Comparison of ENCODE assay signal across 34 mouse cellular contexts in genomic region chr11:70553940-70554339, GRCm38 (mm10). TPM values are rescaled to one million over a fixed set of nuclear protein-coding genes. Genes with fewer than 3 reads are reported as not detected.
A peak's percentile ranks its signal among the peaks of the same experiment; 100 is the strongest.
DNase-seq lines count a peak whose midpoint lies in the region; ATAC-seq lines count a peak whose summit lies in the region.
"Had no signal": no experiment of that assay in that cellular context is flagged by ENCODE, and none has a peak within 500 bp of the region (broad histone marks: within the 10 kb centered on the region; RNA-seq: fewer than 3 reads in every experiment).

No protein-coding gene starts in this region.

- 9% methylated on average over 7 of the region's 7 CpGs for WGBS in kidney, embryonic 15.5 days

- peak overlapping the region; percentile 15; the same call in 1 of the 2 replicates for H3K4me2 ChIP-seq in kidney, embryonic 15.5 days
- H3K4me2 ChIP-seq: embryonic facial prominence, embryonic 15.5 days; forebrain, embryonic 12.5 days; forebrain, embryonic 15.5 days; heart, embryonic 13.5 days; hindbrain, embryonic 14.5 days had no signal

- no peak for DNase-seq in kidney, adult 8-10 months
- DNase-seq in lung, postnatal 14 days = peak; percentile 15
- no peak for DNase-seq in lung, postnatal 10 days
- DNase-seq in NIH3T3 (ENCODE audit: low read depth) = peak; percentile 14
- DNase-seq in layer of hippocampus, postnatal 14 days (ENCODE audit: low spot score in 2 of 2) = no peak
- DNase-seq: adrenal gland, postnatal 10 days; adrenal gland, postnatal 36 days; cerebellum, adult 18-20 months; cerebellum, adult 9-10 months; cerebellum, postnatal 14 days; embryo, embryonic 11 days; gastrocnemius, postnatal 10 days; gastrocnemius, postnatal 36 days; heart, adult 2 months; heart, postnatal 14 days; heart, postnatal 4 days had no signal

- H3K9ac ChIP-seq in kidney, embryonic 15.5 days = no peak overlapping the region
- H3K9ac ChIP-seq: embryonic facial prominence, embryonic 15.5 days; forebrain, embryonic 15.5 days; heart, embryonic 13.5 days; hindbrain, embryonic 14.5 days had no signal

- no peaks in the 10 kb centered on the region for H3K9me3 ChIP-seq in kidney, embryonic 15.5 days (replicated peaks)
- H3K9me3 ChIP-seq: embryonic facial prominence, embryonic 15.5 days; forebrain, embryonic 12.5 days; forebrain, embryonic 15.5 days; heart, embryonic 10.5 days; heart, embryonic 13.5 days had no signal

- no peak for ATAC-seq in kidney, embryonic 15.5 days (replicated peaks; ENCODE audit: low FRiP score)
- ATAC-seq: forebrain, embryonic 15.5 days; hindbrain, postnatal 0 days; inflammation-experienced regulatory T-cells, adult 6 months; Patski had no signal

- H3K36me3 ChIP-seq in kidney, embryonic 15.5 days = no peaks in the 10 kb centered on the region
- H3K36me3 ChIP-seq: forebrain, embryonic 12.5 days; forebrain, embryonic 15.5 days had no signal

- H3K27me3 ChIP-seq in kidney, embryonic 15.5 days = no peaks in the 10 kb centered on the region; the same call in 1 of the 2 replicates
- H3K27me3 ChIP-seq: embryonic facial prominence, embryonic 15.5 days; forebrain, embryonic 12.5 days; forebrain, embryonic 15.5 days; heart, embryonic 13.5 days; Patski had no signal

- no peak overlapping the region for H3K4me3 ChIP-seq in kidney, embryonic 15.5 days (replicated peaks)
- H3K4me3 ChIP-seq: embryonic facial prominence, embryonic 15.5 days; forebrain, embryonic 12.5 days; forebrain, embryonic 15.5 days; heart, adult 2 months; heart, embryonic 10.5 days; heart, embryonic 13.5 days had no signal

- peaks cover 10% of the 10 kb centered on the region for H3K4me1 ChIP-seq in kidney, embryonic 15.5 days
- H3K4me1 ChIP-seq: embryonic facial prominence, embryonic 15.5 days; forebrain, embryonic 12.5 days; forebrain, embryonic 15.5 days; heart, embryonic 13.5 days had no signal

- H3K27ac ChIP-seq in kidney, embryonic 15.5 days = no peak overlapping the region
- H3K27ac ChIP-seq: embryonic facial prominence, embryonic 15.5 days; forebrain, embryonic 12.5 days; forebrain, embryonic 15.5 days; heart, adult 2 months; heart, embryonic 10.5 days; heart, embryonic 13.5 days; hindbrain, embryonic 14.5 days; hindbrain, postnatal 0 days had no signal

RNA-seq across cellular contexts. Expression of gene Mink1, which starts 8.7 kb away (rescaled TPM):
- polyA plus RNA-seq in kidney, embryonic 15.5 days (2015; fragmentation: Nextera tagmentation; extraction: Ambion mirVana) = 14.8 and 15.8 TPM in 2 replicates
- total RNA-seq in layer of hippocampus, postnatal 14 days (2021) = 100 to 1,000 TPM; 350 to 366 TPM

RNA-seq across cellular contexts. Expression of gene Pld2, which starts 14.1 kb away (rescaled TPM):
- polyA plus RNA-seq in kidney, embryonic 15.5 days (2015; fragmentation: Nextera tagmentation; extraction: Ambion mirVana) = 6.5 and 8.2 TPM in 2 replicates
- total RNA-seq in layer of hippocampus, postnatal 14 days (2021) = 10 to 100 TPM; 21.9 to 24.5 TPM

RNA-seq across cellular contexts. Expression of gene Gm40193, which starts 21.2 kb away (rescaled TPM):
- not detected in 2 replicates for polyA plus RNA-seq in kidney, embryonic 15.5 days (2015; fragmentation: Nextera tagmentation; extraction: Ambion mirVana)
- total RNA-seq in layer of hippocampus, postnatal 14 days (2021) = not detected
- total RNA-seq: adrenal gland, adult 18-20 months; adrenal gland, postnatal 10 days; adrenal gland, postnatal 36 days; common myeloid progenitor, adult 5-6 weeks; ES-E14; gastrocnemius, adult 18-20 months; gastrocnemius, postnatal 10 days; gastrocnemius, postnatal 36 days; granulocyte monocyte progenitor cell, adult 5-6 weeks; heart, adult 2 months; heart, postnatal 14 days; heart, postnatal 4 days; hindbrain, postnatal 0 days had no signal
- polyA plus RNA-seq: embryonic facial prominence, embryonic 11.5 days; forebrain, embryonic 12.5 days; forebrain, embryonic 15.5 days; heart, adult 2 months; heart, embryonic 10.5 days; heart, embryonic 13.5 days; heart, embryonic 16.5 days; hindbrain, embryonic 11.5 days; hindbrain, embryonic 14.5 days; hindbrain, postnatal 0 days; inflammation-experienced regulatory T-cells, adult 6 months; Patski had no signal

RNA-seq across cellular contexts. Expression of gene Psmb6, which starts 28.8 kb away (rescaled TPM):
- polyA plus RNA-seq in kidney, embryonic 15.5 days (2015; fragmentation: Nextera tagmentation; extraction: Ambion mirVana) = 755 and 782 TPM in 2 replicates
- 100 to 1,000 TPM; 198 to 203 TPM for total RNA-seq in layer of hippocampus, postnatal 14 days (2021)

RNA-seq across cellular contexts. Expression of gene Gltpd2, which starts 34.9 kb away (rescaled TPM):
- polyA plus RNA-seq in kidney, embryonic 15.5 days (2015; fragmentation: Nextera tagmentation; extraction: Ambion mirVana) = 0.91 and 1.1 TPM in 2 replicates
- total RNA-seq in layer of hippocampus, postnatal 14 days (2021) = not detected
- total RNA-seq: adrenal gland, adult 18-20 months; adrenal gland, postnatal 36 days; common myeloid progenitor, adult 5-6 weeks; gastrocnemius, adult 18-20 months; gastrocnemius, postnatal 10 days; gastrocnemius, postnatal 36 days; granulocyte monocyte progenitor cell, adult 5-6 weeks; heart, adult 2 months; heart, postnatal 14 days; heart, postnatal 4 days; hindbrain, postnatal 0 days had no signal
- polyA plus RNA-seq: embryonic facial prominence, embryonic 11.5 days; forebrain, embryonic 12.5 days; heart, adult 2 months; inflammation-experienced regulatory T-cells, adult 6 months; Patski had no signal

Comparison
In these comparisons a context has a peak if more than half of its experiments do, and no peak if none do; other contexts are left out.
1. DNase-seq: peak in lung, postnatal 14 days (single experiment) and NIH3T3 (single experiment); none in kidney, adult 8-10 months (0 of 2), lung, postnatal 10 days (single experiment) and layer of hippocampus, postnatal 14 days (0 of 2).